Mouse (Mus musculus) intestine, postnatal 0 days (tissue): ENCODE data around the gene Muc1. TPM values are rescaled to one million over a fixed set of nuclear protein-coding genes. Genes with fewer than 3 reads are reported as not detected.
A peak's percentile ranks its signal among the peaks of the same experiment; 100 is the strongest.

Experiments used
- ATAC-seq: fragments of 200-750 bp; cut with Nextera tagmentation; 2 replicates; pipeline ENCODE4 v1.8.0; 2017; ENCODE audit warnings: mild to moderate bottlenecking, moderate TSS enrichment, moderate library complexity
- H3K27ac ChIP-seq: fragments of 300-500 bp; sonication (generic); 2 replicates; pipeline ENCODE4 v1.5.1; 2014; ENCODE audit warnings: mild to moderate bottlenecking, low read depth, low read length, moderate library complexity
- H3K27me3 ChIP-seq: fragments of 300-500 bp; sonication (generic); replicated peaks from 2 replicates; pipeline ENCODE4 v1.6.1; 2014; ENCODE audit warnings: low read length, mixed read lengths; ENCODE audit not compliant: control insufficient read depth, insufficient read depth
- H3K36me3 ChIP-seq: fragments of 300-500 bp; sonication (generic); 2 replicates; pipeline ENCODE4 v1.6.1; 2014; ENCODE audit warnings: mild to moderate bottlenecking, moderate library complexity; ENCODE audit not compliant: control insufficient read depth, insufficient read depth
- H3K4me1 ChIP-seq: fragments of 300-500 bp; sonication (generic); replicated peaks from 2 replicates; pipeline ENCODE4 v1.6.1; 2014; ENCODE audit warnings: antibody characterized with exemption, low read length, mixed read lengths; ENCODE audit not compliant: control insufficient read depth, insufficient read depth
- H3K4me2 ChIP-seq: fragments of 300-500 bp; sonication (generic); replicated peaks from 2 replicates; pipeline ENCODE4 v1.6.1; 2014; ENCODE audit warnings: low read depth, mild to moderate bottlenecking, moderate library complexity
- H3K4me3 ChIP-seq: fragments of 300-500 bp; sonication (generic); 2 replicates; pipeline ENCODE4 v1.5.1; 2014; ENCODE audit warnings: low read depth, low read length
- H3K9ac ChIP-seq: fragments of 300-500 bp; sonication (generic); 2 replicates; pipeline ENCODE4 v1.6.1; 2014; ENCODE audit warnings: mild to moderate bottlenecking, low read depth, low read length
- H3K9me3 ChIP-seq: fragments of 300-500 bp; sonication (generic); 2 replicates; pipeline ENCODE4 v1.6.1; 2016; ENCODE audit warnings: mixed run types; ENCODE audit not compliant: control insufficient read depth
- CTCF ChIP-seq: sonication (generic); IDR thresholded peaks from 2 replicates; pipeline ENCODE4 v1.5.1; 2016; ENCODE audit warnings: low read depth, mild to moderate bottlenecking, control low read depth, antibody characterized with exemption, moderate library complexity
- WGBS: fragments of 180-500 bp; shearing (Covaris S2); extraction: QIAGEN DNeasy Blood & Tissue Kit; methylation state at CpG from one replicate; pipeline ENCODE4 v1.1.7; 2014; 5-methylcytosine and 5-hydroxymethylcytosine counted together
- polyA plus RNA-seq: library from polyadenylated mRNA; unstranded; fragments of >200 nt; fragmentation: Nextera tagmentation; extraction: Ambion mirVana; gene quantifications from 2 replicates; pipeline ENCODE4 v1.2.1, GENCODE M21; 2015

Muc1 gene
- polyA plus RNA-seq, 1 experiment from 2014 or later, result 3.5 TPM

GRCm38 (mm10) chr3:89199839-89200238 lies 29.0 kb upstream of the Muc1 start:
- no peaks in the 10 kb centered on the region; the same call in 1 of the 2 replicates for H3K4me1 ChIP-seq
- ATAC-seq, result no peak
- no peak for TF ChIP-seq CTCF
- no peak overlapping the region for H3K9ac ChIP-seq
- H3K9me3 ChIP-seq, result no peaks in the 10 kb centered on the region
- no peak overlapping the region for H3K4me3 ChIP-seq
- no peak overlapping the region for H3K27ac ChIP-seq
- H3K4me2 ChIP-seq, result no peak overlapping the region
- 80% methylated on average over 3 of the region's 3 CpGs for WGBS
- H3K36me3 ChIP-seq, result peaks cover 9% of the 10 kb centered on the region; the same call in 1 of the 2 replicates
- no peaks in the 10 kb centered on the region for H3K27me3 ChIP-seq

GRCm38 (mm10) chr3:89202253-89203141 lies 26.4 kb upstream of the Muc1 start, which contains the start of gene Gba:
Gba (plus strand) TSS chr3:89202928.
- Histone ChIP-seq H3K4me1 (no peaks in the 10 kb centered on the region), H3K36me3 (peaks cover 33% of the 10 kb centered on the region), H3K9me3 (no peaks in the 10 kb centered on the region), H3K4me3 (peak within 1 kb of the TSS; percentile 65), H3K4me2 (peak within 1 kb of the TSS; percentile 72), H3K27me3 (no peaks in the 10 kb centered on the region), H3K9ac (peak within 1 kb of the TSS; percentile 76), H3K27ac (peak within 1 kb of the TSS; percentile 16; the same call in 1 of the 2 replicates)
- no peak for TF ChIP-seq CTCF
- ATAC-seq, result peak; percentile 72
- 24% methylated on average over 13 of the region's 13 CpGs for WGBS

- WGBS, result 36% methylated on average over 5 of the region's 5 CpGs
- Histone ChIP-seq H3K27ac (peak overlapping the region; percentile 16; the same call in 1 of the 2 replicates), H3K4me2 (peak overlapping the region; percentile 72), H3K27me3 (no peaks in the 10 kb centered on the region), H3K4me1 (no peaks in the 10 kb centered on the region), H3K4me3 (peak overlapping the region; percentile 65), H3K36me3 (peaks cover 39% of the 10 kb centered on the region), H3K9me3 (no peaks in the 10 kb centered on the region), H3K9ac (peak overlapping the region; percentile 76)
- ATAC-seq, result peak; percentile 7; the same call in 1 of the 2 replicates
- no peak for TF ChIP-seq CTCF
These were observed 25.7 kb upstream of the Muc1 start for GRCm38 (mm10) chr3:89203142-89203514.

GRCm38 (mm10) chr3:89206079-89206478 lies 22.8 kb upstream of the Muc1 start:
- Histone ChIP-seq H3K27me3 (no peaks in the 10 kb centered on the region), H3K27ac (no peak overlapping the region), H3K4me3 (no peak overlapping the region), H3K36me3 (peaks cover 66% of the 10 kb centered on the region), H3K9me3 (no peaks in the 10 kb centered on the region), H3K4me1 (no peaks in the 10 kb centered on the region), H3K9ac (no peak overlapping the region), H3K4me2 (no peak overlapping the region)
- no peak for TF ChIP-seq CTCF
- WGBS, result 91% methylated on average over 7 of the region's 7 CpGs
- no peak for ATAC-seq

- H3K4me3 ChIP-seq, result no peak overlapping the region
- 74% methylated on average over 2 of the region's 2 CpGs for WGBS
- no peak overlapping the region for H3K9ac ChIP-seq
- no peaks in the 10 kb centered on the region for H3K4me1 ChIP-seq
- peaks cover 66% of the 10 kb centered on the region for H3K36me3 ChIP-seq
- no peak overlapping the region for H3K27ac ChIP-seq
- ATAC-seq, result no peak
- no peaks in the 10 kb centered on the region for H3K27me3 ChIP-seq
- no peak overlapping the region for H3K4me2 ChIP-seq
- no peak for TF ChIP-seq CTCF
- H3K9me3 ChIP-seq, result no peaks in the 10 kb centered on the region
These were observed 22.2 kb upstream of the Muc1 start for GRCm38 (mm10) chr3:89206695-89207094.

- H3K4me2 ChIP-seq, result no peak overlapping the region
- WGBS, result 91% methylated on average over 13 of the region's 13 CpGs
- ATAC-seq, result no peak
- peaks cover 8% of the 10 kb centered on the region; the same call in 1 of the 2 replicates for H3K4me1 ChIP-seq
- no peak overlapping the region for H3K27ac ChIP-seq
- H3K9ac ChIP-seq, result no peak overlapping the region
- no peaks in the 10 kb centered on the region for H3K27me3 ChIP-seq
- H3K4me3 ChIP-seq, result no peak overlapping the region
- no peaks in the 10 kb centered on the region for H3K9me3 ChIP-seq
- peaks cover 66% of the 10 kb centered on the region for H3K36me3 ChIP-seq
- TF ChIP-seq CTCF, result no peak
These were observed 20.7 kb upstream of the Muc1 start for GRCm38 (mm10) chr3:89208075-89208657.
